Mouse (Mus musculus): Measurements from ENCODE around the gene Prr5l.

DNA sequence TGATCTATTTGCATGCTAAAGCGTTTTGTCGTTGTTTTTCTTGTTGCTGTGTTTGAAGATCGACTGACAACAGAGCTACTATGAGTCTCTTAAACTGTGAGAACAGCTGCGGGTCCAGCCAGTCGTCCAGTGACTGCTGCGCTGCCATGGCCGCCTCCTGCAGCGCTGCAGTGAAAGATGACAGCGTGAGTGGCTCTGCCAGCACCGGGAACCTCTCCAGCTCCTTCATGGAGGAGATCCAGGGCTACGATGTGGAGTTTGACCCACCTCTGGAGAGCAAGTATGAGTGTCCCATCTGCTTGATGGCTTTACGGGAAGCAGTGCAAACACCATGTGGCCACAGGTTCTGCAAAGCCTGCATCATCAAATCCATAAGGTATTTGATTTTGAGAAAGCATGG is 198.4 kb downstream of the Prr5l start:
- no peak for TF ChIP-seq POLR2A (IDR thresholded peaks at IDR 0.05; ENCODE audit: insufficient read depth, low read depth, low read length)
- no peak for TF ChIP-seq CTCF (IDR thresholded peaks at IDR 0.05)

Data from heart, adult 2 months (tissue).